Mouse (Mus musculus) thymus, adult 2 months (tissue): ENCODE data around the gene Myoc. TPM values are rescaled to one million over a fixed set of nuclear protein-coding genes. Genes with fewer than 3 reads are reported as not detected.

Source experiments
- DNase-seq: peaks from one replicate; pipeline ENCODE4 v3.0.0; 2021
- H3K27ac ChIP-seq: fragments of 200-500 bp; 2 replicates; pipeline ENCODE4 v1.5.1; 2012; ENCODE audit warnings: low read length, control low read depth; ENCODE audit not compliant: control insufficient read depth, insufficient read depth
- H3K27me3 ChIP-seq: fragments of 200-500 bp; 2 replicates; pipeline ENCODE4 v1.6.1; 2012; ENCODE audit warnings: mild to moderate bottlenecking, low read length, moderate library complexity, mixed read lengths; ENCODE audit not compliant: control insufficient read depth, insufficient read depth
- H3K36me3 ChIP-seq: fragments of 200-500 bp; 2 replicates; pipeline ENCODE4 v1.6.1; 2012; ENCODE audit warnings: mild to moderate bottlenecking, low read length, moderate library complexity; ENCODE audit not compliant: control insufficient read depth, insufficient read depth
- H3K4me1 ChIP-seq: fragments of 200-500 bp; replicated peaks from 2 replicates; pipeline ENCODE4 v1.6.1; 2012; ENCODE audit warnings: low read length; ENCODE audit not compliant: control insufficient read depth, insufficient read depth
- H3K4me3 ChIP-seq: fragments of 200-500 bp; 2 replicates; pipeline ENCODE4 v1.5.1; 2012; ENCODE audit warnings: mild to moderate bottlenecking, low read length, control low read depth, moderate library complexity; ENCODE audit not compliant: control insufficient read depth, insufficient read depth
- CTCF ChIP-seq: fragments of 200-500 bp; IDR thresholded peaks from 2 replicates; pipeline ENCODE4 v1.5.1; 2012; ENCODE audit warnings: mild to moderate bottlenecking, control low read depth, low read length, moderate library complexity, borderline replicate concordance; ENCODE audit not compliant: control insufficient read depth, poor library complexity, insufficient read depth; ENCODE audit errors: extremely low read depth
- POLR2A ChIP-seq: fragments of 200-500 bp; IDR thresholded peaks from 2 replicates; pipeline ENCODE4 v1.6.1; 2012; ENCODE audit warnings: mild to moderate bottlenecking, low read length, control low read depth, moderate library complexity; ENCODE audit not compliant: control insufficient read depth, poor library complexity, insufficient read depth; ENCODE audit errors: extremely low read depth
- WGBS: fragments of 180-500 bp; shearing (Covaris S2); methylation state at CpG from one replicate; pipeline ENCODE4 v1.1.7; 2018; 5-methylcytosine and 5-hydroxymethylcytosine counted together
- polyA plus RNA-seq: library from polyadenylated mRNA; depleted of rRNA; stranded (reverse); fragments of >200 nt; gene quantifications from 2 replicates; pipeline ENCODE4 v1.2.3, GENCODE M21; 2012; rRNA removed

The Myoc gene
- 0.46 and 0.92 TPM in 2 replicates for polyA plus RNA-seq

GRCm38 (mm10) chr1:162639051-162639750 is at the start of gene Myoc:
Gene Myoc, plus strand, starts transcription at chr1:162639155.
- no peak within 1 kb of the TSS for H3K4me3 ChIP-seq
- no peak for TF ChIP-seq CTCF
- no peak for TF ChIP-seq POLR2A
- H3K36me3 ChIP-seq: no peaks in the 10 kb centered on the region
- H3K27ac ChIP-seq: no peak within 1 kb of the TSS
- H3K4me1 ChIP-seq: no peaks in the 10 kb centered on the region
- no peak for DNase-seq
- no peaks in the 10 kb centered on the region for H3K27me3 ChIP-seq
- WGBS: 92% methylated on average over 10 of the region's 10 CpGs

- 95% methylated on average over 9 of the region's 9 CpGs for WGBS
- H3K36me3 ChIP-seq: peaks cover 11% of the 10 kb centered on the region
- no peaks in the 10 kb centered on the region for H3K27me3 ChIP-seq
- no peaks in the 10 kb centered on the region for H3K4me1 ChIP-seq
- no peak overlapping the region for H3K27ac ChIP-seq
- H3K4me3 ChIP-seq: no peak overlapping the region
- TF ChIP-seq POLR2A (no peak), CTCF (no peak)
- DNase-seq: no peak
These were observed 49.5 kb upstream of the Myoc start for GRCm38 (mm10) chr1:162589443-162589842.

GRCm38 (mm10) chr1:162590415-162590997 is 48.4 kb upstream of the Myoc start:
- no peak overlapping the region for H3K4me3 ChIP-seq
- DNase-seq: no peak
- H3K27ac ChIP-seq: no peak overlapping the region
- no peaks in the 10 kb centered on the region for H3K4me1 ChIP-seq
- no peaks in the 10 kb centered on the region for H3K27me3 ChIP-seq
- H3K36me3 ChIP-seq: peaks cover 12% of the 10 kb centered on the region
- 94% methylated on average over 8 of the region's 8 CpGs for WGBS
- TF ChIP-seq POLR2A: no peak
- no peak for TF ChIP-seq CTCF

GRCm38 (mm10) chr1:162597379-162598102 is 41.4 kb upstream of the Myoc start:
- Histone ChIP-seq H3K36me3 (peaks cover 22% of the 10 kb centered on the region), H3K4me3 (no peak overlapping the region), H3K27ac (no peak overlapping the region), H3K27me3 (no peaks in the 10 kb centered on the region), H3K4me1 (no peaks in the 10 kb centered on the region)
- 93% methylated on average over 3 of the region's 3 CpGs for WGBS
- no peak for DNase-seq
- TF ChIP-seq CTCF: no peak

- 96% methylated on average over 5 of the region's 5 CpGs for WGBS
- Histone ChIP-seq H3K27ac (no peak overlapping the region), H3K36me3 (peaks cover 18% of the 10 kb centered on the region), H3K4me1 (no peaks in the 10 kb centered on the region), H3K4me3 (no peak overlapping the region), H3K27me3 (no peaks in the 10 kb centered on the region)
- TF ChIP-seq POLR2A (no peak), CTCF (no peak)
- no peak for DNase-seq
These were observed 39.3 kb upstream of the Myoc start for GRCm38 (mm10) chr1:162599617-162600016.

GRCm38 (mm10) chr1:162601288-162601687 is 37.7 kb upstream of the Myoc start:
- no peak overlapping the region for H3K27ac ChIP-seq
- H3K4me1 ChIP-seq: no peaks in the 10 kb centered on the region
- no peaks in the 10 kb centered on the region for H3K27me3 ChIP-seq
- H3K4me3 ChIP-seq: no peak overlapping the region
- peaks cover 14% of the 10 kb centered on the region for H3K36me3 ChIP-seq
- WGBS: 96% methylated on average over 4 of the region's 4 CpGs
- no peak for TF ChIP-seq CTCF
- TF ChIP-seq POLR2A: no peak
- no peak for DNase-seq

- Histone ChIP-seq H3K4me1 (no peaks in the 10 kb centered on the region), H3K27ac (no peak overlapping the region), H3K36me3 (no peaks in the 10 kb centered on the region), H3K27me3 (no peaks in the 10 kb centered on the region), H3K4me3 (no peak overlapping the region)
- TF ChIP-seq POLR2A (no peak), CTCF (no peak)
- 83% methylated on average over 1 of the region's 1 CpGs for WGBS
- no peak for DNase-seq
These were observed 30.8 kb upstream of the Myoc start for GRCm38 (mm10) chr1:162608127-162608526.
